Mouse (Mus musculus) olfactory bulb, adult 2 months (tissue): ENCODE measurements around the gene Lsm2.

Experiments
- CTCF ChIP-seq: fragments of 200-500 bp; IDR thresholded peaks from 2 replicates; pipeline ENCODE4 v1.5.1; 2012; ENCODE audit warnings: low read depth, mild to moderate bottlenecking, low read length, moderate library complexity; ENCODE audit not compliant: insufficient read depth
- POLR2A ChIP-seq: fragments of 200-500 bp; IDR thresholded peaks from 2 replicates; pipeline ENCODE4 v1.6.1; 2012; ENCODE audit warnings: mild to moderate bottlenecking, low read depth, low read length, moderate library complexity; ENCODE audit not compliant: insufficient read depth

DNA sequence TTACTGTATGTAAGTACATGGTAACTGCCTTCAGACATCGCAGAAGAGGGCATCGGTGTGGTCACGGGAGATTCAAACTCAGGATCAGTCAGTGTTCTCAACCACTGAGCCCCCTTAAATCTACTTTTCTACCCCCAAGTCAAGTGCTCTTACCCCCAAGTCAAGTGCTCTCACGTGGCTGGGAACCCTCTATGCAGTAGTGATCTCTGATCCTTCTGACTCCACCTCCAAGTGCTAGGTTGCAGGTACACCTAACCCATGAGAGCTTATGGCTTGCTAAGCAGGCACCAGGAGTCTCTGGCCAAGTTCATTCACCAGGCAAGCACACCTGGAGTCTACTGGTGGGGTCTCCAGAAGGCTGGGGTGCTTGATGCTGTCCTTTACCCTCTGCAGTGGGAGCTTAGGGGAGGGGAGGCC, 32.1 kb upstream of the Lsm2 start:
- TF ChIP-seq POLR2A (no peak), CTCF (no peak)
